16 mouse cellular contexts compared by ENCODE assay signal in genomic region chr11:120122126-120122525, GRCm38 (mm10). TPM values are rescaled to one million over a fixed set of nuclear protein-coding genes. Genes with fewer than 3 reads are reported as not detected.
A peak's percentile ranks its signal among the peaks of the same experiment; 100 is the strongest.
DNase-seq lines count a peak whose midpoint lies in the region; ATAC-seq and TF ChIP-seq lines count a peak whose summit lies in the region.
"Had no signal": no experiment of that assay in that cellular context is flagged by ENCODE, and none has a peak within 500 bp of the region (broad histone marks: within the 10 kb centered on the region; RNA-seq: fewer than 3 reads in every experiment).

No protein-coding gene starts in this region.

- no peaks in the 10 kb centered on the region for H3K27me3 ChIP-seq in midbrain, postnatal 0 days (ENCODE audit: insufficient read depth, low read length)
- no peaks in the 10 kb centered on the region for H3K27me3 ChIP-seq in midbrain, embryonic 16.5 days (ENCODE audit: control insufficient read depth, insufficient read depth, low read depth, low read length)
- H3K27me3 ChIP-seq: embryonic facial prominence, embryonic 12.5 days; hindbrain, embryonic 13.5 days; liver, embryonic 12.5 days; midbrain, embryonic 13.5 days had no signal

- H3K4me2 ChIP-seq in midbrain, postnatal 0 days (ENCODE audit: low read depth, low read length, poor library complexity, severe bottlenecking), result no peak overlapping the region
- no peak overlapping the region for H3K4me2 ChIP-seq in midbrain, embryonic 16.5 days (ENCODE audit: low read length)
- H3K4me2 ChIP-seq: embryonic facial prominence, embryonic 12.5 days; heart, embryonic 11.5 days; hindbrain, embryonic 13.5 days; liver, embryonic 12.5 days; midbrain, embryonic 13.5 days had no signal

- H3K36me3 ChIP-seq in midbrain, postnatal 0 days (ENCODE audit: insufficient read depth, low read length), result peaks cover 4% of the 10 kb centered on the region
- peaks cover 6% of the 10 kb centered on the region; the same call in 1 of the 2 replicates for H3K36me3 ChIP-seq in midbrain, embryonic 16.5 days (ENCODE audit: control insufficient read depth, insufficient read depth, low read length)

- no peak overlapping the region for H3K4me3 ChIP-seq in midbrain, postnatal 0 days (ENCODE audit: low read depth, low read length)
- H3K4me3 ChIP-seq in midbrain, embryonic 16.5 days (ENCODE audit: low read depth, low read length), result no peak overlapping the region
- H3K4me3 ChIP-seq: embryonic facial prominence, embryonic 12.5 days; hindbrain, embryonic 13.5 days; layer of hippocampus, adult 2 months; liver, embryonic 12.5 days; midbrain, embryonic 13.5 days had no signal

- TF ChIP-seq CTCF in midbrain, postnatal 0 days (IDR thresholded peaks at IDR 0.05), result no peak

- intact Hi-C loops in gastrocnemius, postnatal 36 days (cut with DNase I), result no loop called here

- H3K9ac ChIP-seq in midbrain, postnatal 0 days (replicated peaks; ENCODE audit: low read length, poor library complexity, severe bottlenecking), result no peak overlapping the region
- H3K9ac ChIP-seq in midbrain, embryonic 16.5 days (ENCODE audit: low read depth, low read length), result no peak overlapping the region
- H3K9ac ChIP-seq: embryonic facial prominence, embryonic 12.5 days; hindbrain, embryonic 13.5 days; liver, embryonic 12.5 days; midbrain, embryonic 13.5 days had no signal

- H3K27ac ChIP-seq in midbrain, postnatal 0 days (ENCODE audit: low read depth, low read length), result no peak overlapping the region
- no peak overlapping the region for H3K27ac ChIP-seq in midbrain, embryonic 16.5 days (ENCODE audit: low read length)
- H3K27ac ChIP-seq: embryonic facial prominence, embryonic 12.5 days; hindbrain, embryonic 13.5 days; layer of hippocampus, adult 2 months; liver, embryonic 12.5 days; midbrain, embryonic 13.5 days had no signal

- peak; percentile 74 to 81 for DNase-seq in adrenal gland, adult (ENCODE audit: inconsistent age in 2 of 2, low spot score in 1 of 2)
- DNase-seq in adrenal gland, postnatal 4 days (ENCODE audit: low spot score in 2 of 2), result no peak
- peak; percentile 50 for DNase-seq in gastrocnemius, adult 18-20 months (ENCODE audit: low spot score)
- no peak for DNase-seq in gastrocnemius, postnatal 36 days
- peak; percentile 52 for DNase-seq in midbrain, postnatal 0 days (ENCODE audit: low spot score)
- no peak for DNase-seq in layer of hippocampus, adult 18-20 months (ENCODE audit: low spot score in 2 of 2)
- DNase-seq: kidney, adult 2 months; lung, postnatal 14 days had no signal

- H3K9me3 ChIP-seq in midbrain, postnatal 0 days (ENCODE audit: low read length), result no peaks in the 10 kb centered on the region
- H3K9me3 ChIP-seq in midbrain, embryonic 16.5 days (replicated peaks; ENCODE audit: control insufficient read depth, low read length, poor library complexity, severe bottlenecking), result no peaks in the 10 kb centered on the region
- H3K9me3 ChIP-seq: embryonic facial prominence, embryonic 12.5 days; hindbrain, embryonic 13.5 days; liver, embryonic 12.5 days; midbrain, embryonic 13.5 days had no signal

- ATAC-seq in midbrain, postnatal 0 days (ENCODE audit: low FRiP score), result no peak
- ATAC-seq in midbrain, embryonic 16.5 days, result no peak
- ATAC-seq in megakaryocyte-erythroid progenitor cell, adult 5-6 weeks (replicated peaks; ENCODE audit: low FRiP score, low TSS enrichment, poor library complexity, severe bottlenecking), result no peak
- ATAC-seq: liver, embryonic 12.5 days; midbrain, embryonic 13.5 days had no signal

- WGBS in midbrain, postnatal 0 days, result 78% methylated on average over 12 of the region's 12 CpGs
- WGBS in midbrain, embryonic 16.5 days, result 86% methylated on average over 12 of the region's 12 CpGs

- H3K4me1 ChIP-seq in midbrain, postnatal 0 days (ENCODE audit: insufficient read depth, low read length), result no peaks in the 10 kb centered on the region
- H3K4me1 ChIP-seq in midbrain, embryonic 16.5 days (ENCODE audit: control insufficient read depth, insufficient read depth, low read length), result no peaks in the 10 kb centered on the region; the same call in 1 of the 2 replicates
- H3K4me1 ChIP-seq: embryonic facial prominence, embryonic 12.5 days had no signal

RNA-seq across cellular contexts. Expression of gene Ndufaf8, which starts 23.4 kb away (rescaled TPM):
- 10 to 100 TPM; 50.2 to 53.5 TPM for total RNA-seq in adrenal gland, postnatal 4 days (2021)
- total RNA-seq in gastrocnemius, adult 18-20 months (2021), result 10 to 100 TPM; 45.7 to 48.1 TPM
- 10 to 100 TPM; 32.1 to 32.9 TPM for total RNA-seq in gastrocnemius, postnatal 36 days (2021)
- total RNA-seq in midbrain, postnatal 0 days (2014; rRNA removed), result 32.9 and 64.8 TPM in 2 replicates
- 56.8 and 57.0 TPM in 2 replicates for polyA plus RNA-seq in midbrain, postnatal 0 days (2015; fragmentation: Nextera tagmentation; extraction: Ambion mirVana)
- 41.4 and 46.8 TPM in 2 replicates for polyA plus RNA-seq in midbrain, embryonic 16.5 days (2015; fragmentation: Nextera tagmentation; extraction: Ambion mirVana)
- 10 to 100 TPM; 38.6 to 39.3 TPM for total RNA-seq in layer of hippocampus, adult 18-20 months (2021)
- total RNA-seq in megakaryocyte-erythroid progenitor cell, adult 5-6 weeks (2014; fragmentation: Nextera tagmentation), result 36.8 and 74.1 TPM in 2 replicates
- 21.2 and 41.9 TPM in 2 replicates for total RNA-seq in megakaryocyte-erythroid progenitor cell, adult 5-6 weeks (2017)

RNA-seq across cellular contexts. Expression of gene Tepsin, which starts 23.6 kb away (rescaled TPM):
- 10 to 100 TPM; 14.8 to 16.9 TPM for total RNA-seq in adrenal gland, postnatal 4 days (2021)
- total RNA-seq in gastrocnemius, adult 18-20 months (2021), result 1 to 10 TPM; 4.1 to 4.9 TPM
- 1 to 10 TPM; 4.2 to 5.6 TPM for total RNA-seq in gastrocnemius, postnatal 36 days (2021)
- 28.6 and 32.1 TPM in 2 replicates for total RNA-seq in midbrain, postnatal 0 days (2014; rRNA removed)
- polyA plus RNA-seq in midbrain, postnatal 0 days (2015; fragmentation: Nextera tagmentation; extraction: Ambion mirVana), result 14.9 and 17.6 TPM in 2 replicates
- polyA plus RNA-seq in midbrain, embryonic 16.5 days (2015; fragmentation: Nextera tagmentation; extraction: Ambion mirVana), result 20.7 and 21.3 TPM in 2 replicates
- 10 to 100 TPM; 13.9 to 17.9 TPM for total RNA-seq in layer of hippocampus, adult 18-20 months (2021)
- 12.8 and 24.1 TPM in 2 replicates for total RNA-seq in megakaryocyte-erythroid progenitor cell, adult 5-6 weeks (2014; fragmentation: Nextera tagmentation)
- total RNA-seq in megakaryocyte-erythroid progenitor cell, adult 5-6 weeks (2017), result 5.0 and 6.0 TPM in 2 replicates

RNA-seq across cellular contexts. Expression of gene Slc38a10, which starts 29.0 kb away (rescaled TPM):
- 100 to 1,000 TPM; 132 to 147 TPM for total RNA-seq in adrenal gland, postnatal 4 days (2021)
- 10 to 100 TPM; 39.0 to 48.2 TPM for total RNA-seq in gastrocnemius, adult 18-20 months (2021)
- total RNA-seq in gastrocnemius, postnatal 36 days (2021), result 10 to 100 TPM; 43.0 to 43.4 TPM
- total RNA-seq in midbrain, postnatal 0 days (2014; rRNA removed), result 171 and 175 TPM in 2 replicates
- polyA plus RNA-seq in midbrain, postnatal 0 days (2015; fragmentation: Nextera tagmentation; extraction: Ambion mirVana), result 108 and 111 TPM in 2 replicates
- 118 TPM in 2 replicates for polyA plus RNA-seq in midbrain, embryonic 16.5 days (2015; fragmentation: Nextera tagmentation; extraction: Ambion mirVana)
- total RNA-seq in layer of hippocampus, adult 18-20 months (2021), result 10 to 100 TPM; 81.4 to 86.5 TPM
- 47.0 and 56.6 TPM in 2 replicates for total RNA-seq in megakaryocyte-erythroid progenitor cell, adult 5-6 weeks (2014; fragmentation: Nextera tagmentation)
- total RNA-seq in megakaryocyte-erythroid progenitor cell, adult 5-6 weeks (2017), result 33.2 and 37.4 TPM in 2 replicates

RNA-seq across cellular contexts. Expression of gene Cep131, which starts 35.5 kb away (rescaled TPM):
- total RNA-seq in adrenal gland, postnatal 4 days (2021), result 100 to 1,000 TPM; 247 to 275 TPM
- total RNA-seq in gastrocnemius, adult 18-20 months (2021), result 1 to 10 TPM; 6.0 to 8.4 TPM
- 1 to 10 TPM; 6.6 to 8.0 TPM for total RNA-seq in gastrocnemius, postnatal 36 days (2021)
- total RNA-seq in midbrain, postnatal 0 days (2014; rRNA removed), result 17.7 and 19.0 TPM in 2 replicates
- polyA plus RNA-seq in midbrain, postnatal 0 days (2015; fragmentation: Nextera tagmentation; extraction: Ambion mirVana), result 25.4 and 27.7 TPM in 2 replicates
- polyA plus RNA-seq in midbrain, embryonic 16.5 days (2015; fragmentation: Nextera tagmentation; extraction: Ambion mirVana), result 29.5 and 30.4 TPM in 2 replicates
- total RNA-seq in layer of hippocampus, adult 18-20 months (2021), result 10 to 100 TPM; 31.7 to 32.5 TPM
- total RNA-seq in megakaryocyte-erythroid progenitor cell, adult 5-6 weeks (2014; fragmentation: Nextera tagmentation), result 9.6 and 18.9 TPM in 2 replicates
- total RNA-seq in megakaryocyte-erythroid progenitor cell, adult 5-6 weeks (2017), result 18.1 and 22.3 TPM in 2 replicates

Comparison
In these comparisons a context has a peak if more than half of its experiments do, and no peak if none do; other contexts are left out.
1. DNase-seq: peak in adrenal gland, adult (2 of 2), gastrocnemius, adult 18-20 months (single experiment) and midbrain, postnatal 0 days (single experiment); none in adrenal gland, postnatal 4 days (0 of 2), gastrocnemius, postnatal 36 days (0 of 2) and layer of hippocampus, adult 18-20 months (0 of 2).